Mouse (Mus musculus) embryonic facial prominence, embryonic 10.5 days (tissue): Measurements from ENCODE around the gene Ints3. TPM values are rescaled to one million over a fixed set of nuclear protein-coding genes. Genes with fewer than 3 reads are reported as not detected.
"Not testable (repeated sequence)": the region's sequence is repeated elsewhere in the genome, so short reads cannot be mapped to it uniquely, and the experiment has no call there.

Experiments
- DNase-seq: peaks from one replicate; pipeline ENCODE4 v3.0.0-alpha.2; 2017; ENCODE audit warnings: low spot score
- H3K27ac ChIP-seq: fragments of 300-500 bp; sonication (generic); replicated peaks from 2 replicates; pipeline ENCODE4 v1.5.1; 2016; ENCODE audit warnings: mild to moderate bottlenecking
- H3K27me3 ChIP-seq: fragments of 300-500 bp; sonication (generic); replicated peaks from 2 replicates; pipeline ENCODE4 v1.6.1; 2016; ENCODE audit warnings: low read depth, mild to moderate bottlenecking; ENCODE audit not compliant: poor library complexity, severe bottlenecking
- H3K36me3 ChIP-seq: fragments of 300-500 bp; sonication (generic); replicated peaks from 2 replicates; pipeline ENCODE4 v1.6.1; 2016; ENCODE audit warnings: mild to moderate bottlenecking, moderate library complexity
- H3K4me1 ChIP-seq: fragments of 300-500 bp; sonication (generic); 2 replicates; pipeline ENCODE4 v1.6.1; 2016
- H3K4me3 ChIP-seq: fragments of 300-500 bp; sonication (generic); 2 replicates; pipeline ENCODE4 v1.5.1; 2016; ENCODE audit warnings: mild to moderate bottlenecking, moderate library complexity
- H3K9me3 ChIP-seq: fragments of 300-500 bp; sonication (generic); 2 replicates; pipeline ENCODE4 v1.6.1; 2016; ENCODE audit warnings: mild to moderate bottlenecking
- WGBS: fragments of 180-500 bp; shearing (Covaris S2); methylation state at CpG from one replicate; pipeline ENCODE4 v1.1.7; 2016; 5-methylcytosine and 5-hydroxymethylcytosine counted together
- polyA plus RNA-seq: library from polyadenylated mRNA; unstranded; fragments of >200 nt; fragmentation: Nextera tagmentation; extraction: Ambion mirVana; gene quantifications from 2 replicates; pipeline ENCODE4 v1.2.1, GENCODE M21; 2016

The Ints3 gene
- polyA plus RNA-seq, 1 experiment from 2014 or later, result 42.8 TPM

- Histone ChIP-seq H3K27ac (no peak overlapping the region), H3K9me3 (no peaks in the 10 kb centered on the region), H3K4me1 (no peaks in the 10 kb centered on the region), H3K36me3 (peaks cover 59% of the 10 kb centered on the region), H3K4me3 (no peak overlapping the region), H3K27me3 (no peaks in the 10 kb centered on the region)
- 92% methylated on average over 2 of the region's 2 CpGs for WGBS
- no peak for DNase-seq
Observed at GRCm38 (mm10) chr3:90362346-90362745, 71.1 kb downstream of the Ints3 start.

GRCm38 (mm10) chr3:90361476-90361875 lies 71.9 kb downstream of the Ints3 start:
- H3K27ac ChIP-seq, result no peak overlapping the region
- H3K36me3 ChIP-seq, result peaks cover 67% of the 10 kb centered on the region
- DNase-seq, result no peak
- H3K4me3 ChIP-seq, result no peak overlapping the region
- no peaks in the 10 kb centered on the region for H3K27me3 ChIP-seq
- no peaks in the 10 kb centered on the region for H3K4me1 ChIP-seq
- H3K9me3 ChIP-seq, result no peaks in the 10 kb centered on the region
- 94% methylated on average over 4 of the region's 4 CpGs for WGBS

DNA sequence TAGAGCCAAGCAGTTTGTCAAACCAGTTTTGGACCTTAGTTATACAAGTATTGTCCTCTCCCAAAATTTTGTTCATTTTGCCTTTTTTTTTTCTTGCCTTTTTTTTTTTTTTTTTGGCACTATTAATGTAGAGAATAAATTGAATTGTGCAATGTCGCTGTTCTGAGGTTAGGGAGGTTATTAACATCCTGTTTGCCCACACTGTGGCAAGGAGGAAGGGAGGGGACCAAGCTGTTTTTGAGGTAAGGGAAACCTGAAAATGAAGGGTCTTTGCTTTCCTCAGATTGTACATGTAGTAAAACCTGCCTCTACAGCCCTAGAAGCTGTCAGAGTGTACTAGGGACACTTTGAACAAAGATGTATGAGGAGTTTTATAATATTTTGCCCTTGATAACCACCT lies 74.2 kb downstream of the Ints3 start:
- peaks cover 90% of the 10 kb centered on the region for H3K36me3 ChIP-seq
- no peaks in the 10 kb centered on the region for H3K27me3 ChIP-seq
- no peaks in the 10 kb centered on the region for H3K4me1 ChIP-seq
- WGBS, result 83% methylated on average over 1 of the region's 1 CpGs
- no peaks in the 10 kb centered on the region for H3K9me3 ChIP-seq
- DNase-seq, result no peak
- H3K4me3 ChIP-seq, result no peak overlapping the region
- H3K27ac ChIP-seq, result no peak overlapping the region

GRCm38 (mm10) chr3:90357959-90358358 lies 75.5 kb downstream of the Ints3 start:
- Histone ChIP-seq H3K27me3 (no peaks in the 10 kb centered on the region), H3K27ac (no peak overlapping the region), H3K9me3 (no peaks in the 10 kb centered on the region), H3K36me3 (peaks cover 92% of the 10 kb centered on the region), H3K4me1 (no peaks in the 10 kb centered on the region), H3K4me3 (no peak overlapping the region)
- no peak for DNase-seq
- WGBS, result 97% methylated on average over 7 of the region's 7 CpGs

DNA sequence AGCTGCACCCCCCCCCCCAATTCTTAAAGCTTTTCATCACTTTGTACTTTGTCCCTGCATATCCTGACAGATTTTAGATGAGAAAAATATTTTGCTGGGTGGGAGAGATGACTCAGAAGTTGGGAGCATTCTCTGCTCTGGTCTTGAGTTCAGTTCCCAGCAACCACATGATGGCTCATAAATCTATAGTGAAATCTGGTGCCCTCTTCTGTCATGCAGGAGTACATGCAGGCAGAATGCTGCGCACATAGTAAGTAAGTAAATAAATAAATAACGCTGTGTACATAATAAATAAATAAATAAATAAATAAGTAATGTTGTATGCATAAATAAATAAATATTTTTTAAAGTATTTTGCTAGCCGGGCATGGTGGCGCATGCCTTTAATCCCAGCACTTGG lies 85.6 kb downstream of the Ints3 start:
- H3K4me3 ChIP-seq, result no peak overlapping the region
- WGBS, result 95% methylated on average over 4 of the region's 4 CpGs
- H3K4me1 ChIP-seq, result no peaks in the 10 kb centered on the region
- no peak for DNase-seq
- no peak overlapping the region for H3K27ac ChIP-seq
- H3K9me3 ChIP-seq, result no peaks in the 10 kb centered on the region
- no peaks in the 10 kb centered on the region for H3K27me3 ChIP-seq
- peaks cover 81% of the 10 kb centered on the region for H3K36me3 ChIP-seq

DNA sequence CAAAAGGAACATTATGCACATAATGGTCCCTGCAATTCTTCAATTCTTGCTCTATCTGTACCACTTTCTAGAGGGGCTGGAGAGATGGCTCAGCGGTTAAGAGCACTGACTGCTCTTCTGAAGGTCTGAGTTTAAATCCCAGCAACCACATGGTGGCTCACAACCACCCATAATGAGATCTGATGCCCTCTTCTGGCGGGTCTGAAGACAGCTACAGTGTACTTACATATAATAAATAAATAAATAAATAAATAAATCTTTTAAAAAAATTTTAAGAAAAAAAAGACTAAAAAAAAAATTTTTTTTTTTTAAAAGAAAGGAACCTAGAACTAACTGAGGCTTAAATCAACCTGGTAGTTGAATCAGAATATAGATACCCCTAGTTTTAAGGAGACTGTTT lies 90.6 kb downstream of the Ints3 start:
- DNase-seq, result not testable (repeated sequence)
- 52% methylated on average over 2 of the region's 2 CpGs for WGBS
- peaks cover 59% of the 10 kb centered on the region for H3K36me3 ChIP-seq

More for the DNA sequence above, 90.6 kb downstream of the Ints3 start:
- not testable (repeated sequence) for H3K27me3 ChIP-seq, H3K4me1 ChIP-seq, H3K27ac ChIP-seq, H3K9me3 ChIP-seq, H3K4me3 ChIP-seq

Other genes starting within 250 kb of the Ints3 start
- gene Rps27, start 220.0 kb downstream of the Ints3 start, polyA plus RNA-seq, result 1,048 and 1,124 TPM in 2 replicates
- gene Rab13, start 219.9 kb downstream of the Ints3 start, polyA plus RNA-seq, result 25.4 and 25.5 TPM in 2 replicates
- 79.3 and 81.4 TPM in 2 replicates for gene Jtb, start 202.0 kb downstream of the Ints3 start, polyA plus RNA-seq
- gene Creb3l4, start 190.1 kb downstream of the Ints3 start, polyA plus RNA-seq, result 4.2 and 6.1 TPM in 2 replicates
- 60.9 and 64.2 TPM in 2 replicates for gene Slc39a1, start 185.4 kb downstream of the Ints3 start, polyA plus RNA-seq
- gene Crtc2, start 179.5 kb downstream of the Ints3 start, polyA plus RNA-seq, result 26.1 and 26.8 TPM in 2 replicates
- 4.3 and 5.3 TPM in 2 replicates for gene Dennd4b, start 168.4 kb downstream of the Ints3 start, polyA plus RNA-seq
- gene Gatad2b, start 140.4 kb downstream of the Ints3 start, polyA plus RNA-seq, result 13.6 and 15.7 TPM in 2 replicates
- 29.4 and 33.9 TPM in 2 replicates for gene Slc27a3, start 43.7 kb downstream of the Ints3 start, polyA plus RNA-seq
- 2.0 and 3.3 TPM in 2 replicates for gene Npr1, start 32.2 kb upstream of the Ints3 start, polyA plus RNA-seq
- 356 and 367 TPM in 2 replicates for gene Ilf2, start 42.5 kb upstream of the Ints3 start, polyA plus RNA-seq
- 55.5 and 57.2 TPM in 2 replicates for gene Snapin, start 57.4 kb upstream of the Ints3 start, polyA plus RNA-seq
- 181 and 188 TPM in 2 replicates for gene Chtop, start 75.9 kb upstream of the Ints3 start, polyA plus RNA-seq
- 5.7 and 6.4 TPM in 2 replicates for gene S100a1, start 80.8 kb upstream of the Ints3 start, polyA plus RNA-seq
- gene S100a13, start 80.8 kb upstream of the Ints3 start, polyA plus RNA-seq, result 8.3 and 8.5 TPM in 2 replicates
- gene S100a14, start 93.2 kb upstream of the Ints3 start, polyA plus RNA-seq, result not detected in 2 replicates
- gene S100a16, start 103.6 kb upstream of the Ints3 start, polyA plus RNA-seq, result 32.9 and 34.7 TPM in 2 replicates
- 0.44 TPM in 1 of 2 replicates, not detected in the other for gene S100a3, start 127.0 kb upstream of the Ints3 start, polyA plus RNA-seq
- not detected in 2 replicates for gene S100a2, start 156.6 kb upstream of the Ints3 start, polyA plus RNA-seq
- not detected in 2 replicates for gene Gm42674, start 168.3 kb upstream of the Ints3 start, polyA plus RNA-seq
- gene S100a4, start 170.1 kb upstream of the Ints3 start, polyA plus RNA-seq, result 1.1 TPM in 1 of 2 replicates, not detected in the other
- not detected in 2 replicates for gene S100a5, start 174.9 kb upstream of the Ints3 start, polyA plus RNA-seq
- 17.7 and 21.3 TPM in 2 replicates for gene S100a6, start 179.3 kb upstream of the Ints3 start, polyA plus RNA-seq
- gene S100a7a, start 220.4 kb upstream of the Ints3 start, polyA plus RNA-seq, result not detected in 2 replicates
- 0.47 and 0.92 TPM in 2 replicates for gene S100a8, start 235.4 kb upstream of the Ints3 start, polyA plus RNA-seq